Mouse (Mus musculus): Measurements from ENCODE around the gene Il2ra.

Il2ra gene

DNA sequence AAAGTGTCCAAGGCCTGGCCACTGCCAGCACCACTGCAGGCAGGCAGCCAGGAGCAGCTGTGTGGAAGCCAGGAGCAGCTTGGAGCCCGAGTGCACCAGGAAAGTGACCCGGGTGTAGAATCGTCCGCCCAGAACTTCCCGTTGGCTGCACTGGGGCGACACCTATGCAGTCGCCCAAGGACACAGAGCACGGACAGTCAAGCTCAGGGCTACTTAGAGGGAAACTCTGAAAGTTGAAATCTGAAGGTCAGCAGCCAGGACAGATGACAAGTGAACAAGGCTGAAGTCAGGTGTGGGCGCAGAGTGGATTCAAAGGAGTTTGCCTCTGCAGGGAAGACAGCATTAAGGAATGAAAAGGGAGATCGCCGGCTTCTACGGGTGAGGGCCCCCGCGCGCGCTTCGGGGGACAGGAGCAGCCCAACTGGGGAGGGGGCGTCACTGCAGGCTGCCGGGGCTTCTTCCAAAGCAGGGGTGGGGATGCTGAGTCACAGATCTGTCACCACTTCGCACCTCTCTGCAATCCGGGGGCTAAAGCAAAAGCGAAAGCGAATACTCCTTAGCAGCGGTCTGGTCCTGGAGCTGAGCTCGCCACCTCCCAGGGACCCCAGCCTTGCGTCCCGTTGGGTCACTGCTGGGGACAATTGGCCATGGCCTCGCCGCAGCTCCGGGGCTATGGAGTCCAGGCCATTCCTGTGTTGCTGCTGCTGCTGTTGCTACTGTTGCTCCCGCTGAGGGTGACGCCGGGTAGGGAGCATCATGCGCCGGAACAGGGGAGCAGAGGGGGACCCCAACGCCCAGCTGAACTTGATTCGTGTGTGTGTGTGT is 62.8 kb downstream of the Il2ra start, which contains the start of gene Il15ra:
Gene Il15ra, plus strand, starts transcription at position 90 of the 825 bp plus-strand sequence.
- peak; percentile 45 to 83 for DNase-seq (ENCODE audit: low spot score in 2 of 2)

DNA sequence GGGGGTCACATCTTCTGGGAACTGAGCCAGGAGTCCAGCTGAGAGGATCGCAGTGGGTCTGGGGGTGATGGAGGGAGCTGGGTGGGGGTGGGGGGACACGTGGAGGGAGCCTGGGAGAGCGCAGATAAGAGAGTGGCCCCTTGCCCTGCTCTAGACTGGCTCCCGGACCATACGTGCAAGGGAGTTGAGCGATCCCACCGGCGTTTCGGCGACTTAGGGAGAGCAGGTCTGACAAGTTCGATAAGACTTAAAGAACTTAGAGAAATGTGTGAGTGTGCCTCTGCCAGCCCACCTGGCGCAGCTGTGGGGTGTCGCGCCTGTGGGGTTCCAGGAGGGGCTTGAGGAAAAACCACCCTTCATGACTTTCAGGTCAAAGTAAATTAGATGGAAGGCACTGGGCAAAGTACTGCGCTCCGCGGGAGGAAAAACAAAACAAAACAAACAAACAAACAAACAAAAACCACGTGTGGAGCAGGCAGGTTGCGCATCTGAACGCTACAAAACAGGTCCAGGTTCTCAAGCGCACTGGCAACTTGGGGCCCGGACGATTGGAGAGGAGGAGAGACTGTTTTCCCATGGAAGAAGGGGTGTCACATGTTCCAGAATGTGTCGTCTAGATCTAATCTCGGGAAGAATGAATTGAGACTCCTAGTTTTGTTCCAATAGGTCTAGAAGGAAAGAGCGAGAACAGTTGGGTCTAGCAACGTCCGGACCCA is 63.6 kb downstream of the Il2ra start:
- DNase-seq (ENCODE audit: low spot score in 2 of 2) = no peak

DNA sequence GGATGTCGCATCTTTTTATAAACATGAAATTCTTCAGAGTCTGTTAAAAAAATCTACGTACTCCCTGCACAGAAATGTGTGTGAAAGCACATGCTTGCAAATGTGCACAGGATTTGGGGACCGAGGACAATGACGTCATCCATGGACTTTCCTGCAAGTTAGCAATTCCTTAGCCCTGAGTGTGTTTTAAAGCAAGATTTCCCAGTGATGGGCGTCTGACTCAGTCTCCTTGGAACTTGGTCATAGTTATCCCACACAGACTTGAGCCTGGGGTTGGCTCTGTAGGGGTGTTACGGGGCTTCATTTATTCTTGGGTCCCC is 64.1 kb downstream of the Il2ra start:
- DNase-seq (ENCODE audit: low spot score in 2 of 2) = no peak

DNA sequence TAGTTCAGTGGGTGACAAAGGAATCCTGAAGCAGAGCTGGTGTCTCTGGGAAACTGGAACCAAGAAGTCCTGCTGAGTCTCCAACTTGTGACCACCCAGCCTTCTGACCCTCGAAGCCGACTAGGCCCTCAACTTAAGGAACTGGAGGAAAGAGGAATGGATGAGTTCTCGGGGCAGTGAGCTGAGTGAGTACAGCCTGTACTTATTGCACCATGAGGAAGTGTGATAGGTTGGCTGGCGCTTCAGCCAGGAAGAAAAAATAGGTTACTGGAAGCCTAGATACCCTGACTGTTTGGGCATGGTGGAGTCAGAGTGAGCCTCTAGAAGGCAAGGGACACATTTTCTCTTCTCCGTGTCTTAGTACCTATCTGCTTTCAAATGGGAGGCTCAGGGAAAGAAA is 65.9 kb downstream of the Il2ra start:
- peak in 1 of 2 experiments; percentile 25 for DNase-seq (ENCODE audit: low spot score in 2 of 2)

DNA sequence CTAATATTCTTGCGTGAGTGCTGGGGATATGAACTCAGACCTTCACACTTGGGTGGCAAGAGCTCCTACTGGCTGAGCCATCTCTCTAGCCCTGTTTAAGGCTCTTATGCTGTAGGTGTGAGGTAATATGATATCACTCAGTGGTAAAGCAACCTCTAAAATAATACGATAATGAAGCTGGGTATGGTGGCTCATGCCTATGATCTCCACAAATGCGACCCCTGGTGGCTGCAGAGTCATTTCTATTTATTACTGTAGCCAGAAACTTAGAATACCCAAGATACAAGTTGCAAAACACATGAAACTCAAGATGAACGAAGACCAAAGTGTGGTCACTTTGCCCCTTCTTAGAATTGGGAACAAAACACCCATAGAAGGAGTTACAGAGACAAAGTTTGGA is 67.5 kb downstream of the Il2ra start:
- DNase-seq (ENCODE audit: low spot score in 2 of 2) = peak; percentile 7 to 25

DNA sequence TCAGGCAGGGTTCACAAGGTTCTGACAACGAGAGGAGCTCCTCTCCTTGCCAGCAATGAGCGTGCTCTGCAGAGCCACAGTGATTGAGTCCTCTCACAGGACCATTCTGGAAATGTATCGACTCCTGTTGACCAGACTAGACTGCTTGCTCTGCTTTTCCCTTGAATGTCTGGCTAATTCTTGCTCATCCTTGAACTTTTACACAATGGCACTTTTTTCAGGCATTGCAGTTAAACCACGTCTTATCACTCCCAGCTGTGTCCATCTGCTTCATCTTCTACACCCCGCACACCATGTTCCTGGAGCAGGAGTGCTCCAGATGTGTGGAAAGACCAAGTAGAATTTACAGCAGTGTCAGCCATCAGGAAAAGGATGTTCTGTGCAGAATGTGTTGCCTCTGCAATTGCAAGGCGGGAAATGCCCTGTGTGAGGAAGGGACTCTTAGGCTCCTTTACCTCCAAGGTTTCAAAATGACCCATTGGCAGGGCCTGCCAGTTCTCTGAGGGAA is 69.9 kb downstream of the Il2ra start:
- no peak for DNase-seq (ENCODE audit: low spot score in 2 of 2)

DNA sequence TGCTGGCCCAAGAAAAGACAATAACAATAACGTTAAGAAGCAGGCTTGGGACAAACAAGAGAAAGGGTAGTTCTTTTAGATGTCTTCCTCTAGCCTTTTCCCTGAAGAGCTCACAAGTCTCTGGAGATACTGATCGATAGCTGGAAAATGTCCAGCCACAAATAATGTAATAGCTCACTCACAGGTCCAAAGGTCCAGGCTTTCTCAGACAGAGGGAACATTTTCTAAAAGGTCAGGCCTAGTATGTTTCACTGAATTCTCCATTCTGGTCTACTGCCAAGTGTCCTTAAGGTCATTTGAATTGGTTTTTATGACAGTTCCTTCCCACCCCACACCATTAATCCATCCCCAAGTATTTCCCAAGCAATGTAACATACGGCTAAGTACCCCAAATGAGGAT is 70.4 kb downstream of the Il2ra start:
- DNase-seq (ENCODE audit: low spot score in 2 of 2) = no peak

DNA sequence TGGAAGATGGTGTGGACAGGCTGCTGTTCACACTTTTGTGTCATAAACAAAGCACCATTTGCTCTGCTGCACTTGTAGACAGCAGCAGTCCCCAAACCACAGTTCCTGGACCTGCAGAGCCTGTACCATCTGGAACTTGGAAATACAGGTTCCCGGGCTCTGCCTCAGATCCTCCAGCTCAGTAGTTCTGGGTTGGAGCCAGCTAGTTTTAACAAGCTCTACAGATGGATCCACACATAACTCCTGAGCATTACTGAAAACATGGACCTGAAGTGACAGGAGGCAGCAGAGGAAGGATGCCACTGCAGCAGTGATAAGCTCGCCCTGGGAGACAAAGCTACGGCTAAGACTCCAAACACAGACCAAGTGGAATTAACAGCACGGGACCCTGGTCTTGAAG is 71.9 kb downstream of the Il2ra start:
- DNase-seq (ENCODE audit: low spot score in 2 of 2) = no peak

DNA sequence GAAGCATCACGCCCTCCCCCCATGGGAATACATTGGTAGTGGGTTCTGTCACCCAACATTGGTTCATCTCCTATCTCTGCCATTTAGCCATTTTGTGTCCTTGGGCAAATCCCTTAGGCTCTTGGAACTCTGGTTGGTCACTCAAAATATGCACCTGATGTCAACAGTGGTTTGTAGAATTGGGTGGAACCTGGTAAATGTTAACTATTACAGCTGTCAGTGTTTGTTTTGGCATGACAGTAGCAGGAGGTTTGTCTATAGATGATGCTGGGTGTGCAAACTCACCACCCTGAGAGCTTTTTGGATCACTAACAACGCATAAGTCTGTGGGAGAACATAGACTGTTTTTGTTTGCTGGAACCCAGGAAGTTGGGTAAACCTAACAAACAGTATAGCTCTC is 76.0 kb downstream of the Il2ra start:
- DNase-seq (ENCODE audit: low spot score in 2 of 2) = no peak

DNA sequence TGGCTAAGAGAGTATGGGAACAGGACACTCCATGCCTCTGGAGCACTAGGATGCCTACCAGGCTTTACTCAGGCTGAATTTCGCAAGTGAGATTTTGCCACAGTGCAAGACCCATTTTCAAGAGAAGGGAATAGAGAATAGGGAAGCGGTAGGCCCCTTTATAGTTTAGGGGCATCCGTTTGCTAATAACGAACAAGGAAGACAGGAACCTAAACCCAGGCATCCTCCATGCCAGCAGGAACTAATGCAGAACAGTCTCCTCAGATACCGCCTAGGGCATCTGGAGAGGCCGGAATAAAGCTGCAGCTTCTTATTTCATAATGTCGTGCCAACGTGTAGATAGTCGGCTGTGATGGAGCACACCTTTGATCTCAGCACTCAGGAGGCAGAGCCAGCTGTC is 80.0 kb downstream of the Il2ra start:
- DNase-seq (ENCODE audit: low spot score in 2 of 2) = no peak

DNA sequence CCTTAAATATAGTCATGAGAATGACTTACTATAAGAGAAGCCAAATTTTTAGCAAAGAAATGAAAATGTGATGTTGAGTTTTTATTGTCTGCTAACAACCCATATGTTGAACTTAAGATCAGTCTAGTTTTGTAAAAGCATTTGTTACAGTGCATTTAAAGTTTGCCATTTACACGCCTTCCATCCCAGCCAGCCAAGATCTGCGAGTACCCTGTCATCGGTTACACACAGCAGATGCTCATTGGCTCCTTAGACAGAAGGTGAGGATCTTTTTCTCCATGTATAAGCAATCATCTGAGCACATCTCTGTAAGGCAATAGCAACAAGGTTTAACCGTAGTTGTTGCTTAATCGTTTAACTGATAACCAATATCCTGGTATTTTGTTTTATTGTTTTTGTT is 85.0 kb downstream of the Il2ra start:
- DNase-seq (ENCODE audit: low spot score in 2 of 2) = no peak

DNA sequence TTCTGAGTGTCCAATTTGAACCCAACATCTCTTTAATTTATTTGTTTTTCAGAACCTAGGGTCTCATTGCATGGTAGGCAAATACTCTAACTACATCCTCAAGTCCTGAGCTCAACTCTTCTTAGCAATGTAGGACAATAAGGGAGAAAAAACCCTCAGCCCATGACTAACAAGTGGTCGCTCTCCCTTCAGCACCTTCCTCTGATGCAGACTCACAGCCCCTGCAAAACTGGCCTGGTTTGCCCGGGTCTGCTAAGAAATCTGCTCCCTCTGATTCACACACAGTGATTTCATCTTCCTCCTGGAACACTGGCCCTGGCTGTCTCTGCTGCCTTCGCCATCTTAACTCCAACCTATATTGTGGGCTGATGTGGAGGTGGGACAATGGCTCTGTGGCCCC is 86.5 kb downstream of the Il2ra start:
- no peak for DNase-seq (ENCODE audit: low spot score in 2 of 2)

DNA sequence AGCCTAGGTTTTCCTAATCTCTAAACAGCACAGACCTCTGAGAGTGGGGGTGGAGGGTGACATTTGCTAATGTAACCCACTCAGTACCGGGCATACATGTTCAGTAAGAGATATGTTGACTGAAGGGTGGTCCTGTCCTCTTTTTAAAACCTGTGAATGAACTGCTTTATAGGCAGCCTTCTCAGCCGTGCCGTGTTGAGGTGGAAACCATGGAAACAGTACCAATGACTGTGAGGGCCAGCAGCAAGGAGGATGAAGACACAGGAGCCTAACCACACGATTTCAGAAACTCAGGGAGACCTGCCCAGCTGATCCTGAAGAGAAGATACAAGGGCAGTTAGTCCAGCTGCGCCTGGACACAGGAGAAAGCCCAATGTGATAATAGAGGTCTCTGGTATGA is 90.4 kb downstream of the Il2ra start:
- no peak for DNase-seq (ENCODE audit: low spot score in 2 of 2)

DNA sequence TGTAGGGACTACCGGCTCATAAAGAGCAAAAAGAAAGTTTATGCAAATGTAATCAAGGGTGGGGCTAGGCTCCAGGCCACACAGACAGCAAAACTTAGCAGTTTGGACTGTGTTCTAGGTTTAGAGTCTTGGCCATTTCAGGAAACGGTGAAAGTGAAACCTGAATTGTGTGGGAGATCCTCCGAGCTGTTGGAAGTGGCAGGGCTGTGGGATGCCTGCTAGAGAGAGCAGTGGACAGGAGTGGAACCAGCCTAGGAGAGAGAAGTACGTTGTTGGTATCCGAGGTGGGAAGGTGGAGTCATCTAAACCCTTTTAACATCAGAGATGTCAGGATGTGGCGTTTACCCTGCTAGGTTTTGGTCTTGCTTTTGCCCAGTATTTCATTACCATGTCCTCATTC is 93.2 kb downstream of the Il2ra start:
- DNase-seq (ENCODE audit: low spot score in 2 of 2) = no peak

DNA sequence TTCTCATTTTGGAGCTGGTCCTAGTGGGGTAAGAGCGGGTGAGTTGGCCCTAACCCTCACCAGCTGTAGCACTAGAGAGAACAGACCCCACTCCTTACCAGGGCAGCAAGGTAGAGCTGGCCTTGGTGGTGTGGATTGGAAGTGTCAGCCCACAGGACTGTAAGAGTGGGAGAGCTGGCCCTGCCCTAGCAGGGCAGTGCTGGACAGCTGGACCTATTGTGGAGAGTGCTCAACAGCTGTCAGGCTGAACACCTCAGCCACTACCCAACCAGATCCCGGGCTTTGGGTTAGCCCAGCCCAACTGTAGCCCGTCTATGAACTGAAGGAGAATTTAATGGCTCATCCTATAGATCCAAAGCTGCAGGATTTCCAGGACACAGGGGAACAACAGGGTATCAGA is 96.2 kb downstream of the Il2ra start:
- no peak for DNase-seq (ENCODE audit: low spot score in 2 of 2)

DNA sequence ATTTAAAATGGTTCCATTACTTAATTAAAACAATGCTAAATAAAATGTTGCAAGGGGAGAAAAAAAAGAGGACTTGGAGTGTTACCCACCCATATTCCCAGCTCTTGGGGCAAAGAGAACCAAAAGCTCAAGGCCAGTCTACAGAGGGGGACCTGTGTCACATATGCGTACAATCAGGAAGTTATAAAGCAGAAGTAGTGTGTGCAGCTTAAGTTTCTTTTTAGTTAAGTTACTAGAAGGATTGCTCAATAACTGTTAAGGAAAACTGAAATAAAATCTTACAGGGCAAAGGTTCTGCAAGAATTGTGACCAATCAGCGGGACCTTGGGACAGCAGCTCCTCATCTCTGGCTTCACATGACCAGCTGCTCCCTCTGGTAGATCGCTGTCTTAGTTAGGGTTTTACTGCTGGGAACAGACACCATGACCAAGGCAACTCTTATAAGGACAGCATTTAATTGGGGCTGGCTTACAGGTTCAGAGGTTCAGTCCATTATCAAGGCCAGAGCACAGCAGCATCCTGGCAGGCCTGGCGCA is 97.0 kb downstream of the Il2ra start:
- DNase-seq (ENCODE audit: low spot score in 2 of 2) = no peak
